Mouse (Mus musculus): ENCODE data around the gene Ulk2. TPM values are rescaled to one million over a fixed set of nuclear protein-coding genes. Genes with fewer than 3 reads are reported as not detected.

The Ulk2 gene
- polyA plus RNA-seq, 2 experiments, result 24.7 to 32.3 TPM

- Histone ChIP-seq H3K9me3 (ENCODE audit: control insufficient read depth, low read length) (no peaks in the 10 kb centered on the region), H3K27ac (replicated peaks; ENCODE audit: low read depth, low read length) (no peak overlapping the region), H3K36me3 (ENCODE audit: control insufficient read depth, insufficient read depth, low read length) (peaks cover 65% of the 10 kb centered on the region), H3K4me2 (replicated peaks; ENCODE audit: low read depth, low read length, severe bottlenecking) (no peak overlapping the region), H3K4me3 (replicated peaks; ENCODE audit: low read length) (no peak overlapping the region), H3K27me3 (ENCODE audit: control insufficient read depth, insufficient read depth, low read length) (no peaks in the 10 kb centered on the region), H3K9ac (ENCODE audit: low read depth, low read length, severe bottlenecking) (no peak overlapping the region), H3K4me1 (ENCODE audit: control insufficient read depth, insufficient read depth, low read length) (no peaks in the 10 kb centered on the region)
- DNase-seq (ENCODE audit: low spot score) (no peak), ATAC-seq (ENCODE audit: low FRiP score, low read depth) (no peak)
- 93% methylated on average over 9 of the region's 9 CpGs for WGBS
- TF ChIP-seq POLR2A (IDR thresholded peaks at IDR 0.05; ENCODE audit: borderline replicate concordance, extremely low read depth, insufficient read depth, insufficient read length), result no peak
These were observed 109.1 kb downstream of the Ulk2 start for GRCm38 (mm10) chr11:61745781-61746180.

DNA sequence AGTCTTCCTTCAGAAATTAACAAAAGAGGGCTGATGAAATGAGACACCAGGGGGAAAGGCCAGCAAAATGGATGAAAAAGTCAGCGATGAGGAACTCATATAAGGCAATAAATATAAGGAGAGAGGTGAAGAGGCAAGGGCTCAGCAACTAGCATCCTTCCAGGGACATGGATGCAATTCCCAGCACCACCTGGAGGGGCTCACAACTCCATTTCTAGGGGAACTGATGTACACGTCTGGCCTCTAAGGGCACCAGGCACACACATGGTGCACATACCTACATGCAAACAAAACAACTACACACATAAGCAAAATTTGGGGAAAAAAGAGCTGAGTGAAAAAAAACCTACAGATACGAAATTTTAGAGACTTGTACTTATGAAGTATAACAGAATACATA, 110.4 kb downstream of the Ulk2 start:
- Histone ChIP-seq H3K4me3 (replicated peaks; ENCODE audit: low read length) (no peak overlapping the region), H3K27ac (replicated peaks; ENCODE audit: low read depth, low read length) (no peak overlapping the region), H3K27me3 (ENCODE audit: control insufficient read depth, insufficient read depth, low read length) (no peaks in the 10 kb centered on the region), H3K9ac (ENCODE audit: low read depth, low read length, severe bottlenecking) (no peak overlapping the region), H3K4me1 (ENCODE audit: control insufficient read depth, insufficient read depth, low read length) (no peaks in the 10 kb centered on the region), H3K4me2 (replicated peaks; ENCODE audit: low read depth, low read length, severe bottlenecking) (no peak overlapping the region), H3K9me3 (ENCODE audit: control insufficient read depth, low read length) (no peaks in the 10 kb centered on the region), H3K36me3 (ENCODE audit: control insufficient read depth, insufficient read depth, low read length) (peaks cover 68% of the 10 kb centered on the region)
- ATAC-seq (ENCODE audit: low FRiP score, low read depth) (no peak), DNase-seq (ENCODE audit: low spot score) (no peak)
- 59% methylated on average over 3 of the region's 3 CpGs for WGBS
- no peak for TF ChIP-seq POLR2A (IDR thresholded peaks at IDR 0.05; ENCODE audit: borderline replicate concordance, extremely low read depth, insufficient read depth, insufficient read length)

DNA sequence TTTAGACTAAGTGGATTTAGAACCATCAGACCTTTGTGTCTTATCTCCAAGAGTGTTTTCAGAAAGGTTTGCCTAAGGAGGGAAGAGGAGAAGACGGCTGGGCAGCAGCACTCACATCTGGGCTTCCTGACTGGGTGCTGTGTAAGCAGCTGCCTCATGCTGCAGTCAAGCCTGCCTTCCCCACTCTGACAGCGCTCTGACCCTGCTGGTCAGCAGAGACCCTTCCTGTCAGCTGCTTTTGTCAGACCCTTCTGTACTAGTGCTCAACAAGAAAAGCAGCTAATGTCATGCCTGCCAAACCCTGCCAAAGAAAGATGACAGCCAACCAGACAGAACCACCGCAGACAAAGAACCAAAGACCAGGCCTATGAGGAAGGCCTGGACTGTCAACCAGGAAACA, 111.1 kb downstream of the Ulk2 start:
- Histone ChIP-seq H3K27ac (replicated peaks; ENCODE audit: low read depth, low read length) (no peak overlapping the region), H3K36me3 (ENCODE audit: control insufficient read depth, insufficient read depth, low read length) (peaks cover 68% of the 10 kb centered on the region), H3K4me3 (replicated peaks; ENCODE audit: low read length) (no peak overlapping the region), H3K4me1 (ENCODE audit: control insufficient read depth, insufficient read depth, low read length) (no peaks in the 10 kb centered on the region), H3K9me3 (ENCODE audit: control insufficient read depth, low read length) (no peaks in the 10 kb centered on the region), H3K9ac (ENCODE audit: low read depth, low read length, severe bottlenecking) (no peak overlapping the region), H3K27me3 (ENCODE audit: control insufficient read depth, insufficient read depth, low read length) (no peaks in the 10 kb centered on the region), H3K4me2 (replicated peaks; ENCODE audit: low read depth, low read length, severe bottlenecking) (no peak overlapping the region)
- 93% methylated on average over 3 of the region's 3 CpGs for WGBS
- ATAC-seq (ENCODE audit: low FRiP score, low read depth), result no peak
- TF ChIP-seq POLR2A (IDR thresholded peaks at IDR 0.05; ENCODE audit: borderline replicate concordance, extremely low read depth, insufficient read depth, insufficient read length), result no peak
- no peak for DNase-seq (ENCODE audit: low spot score)

DNA sequence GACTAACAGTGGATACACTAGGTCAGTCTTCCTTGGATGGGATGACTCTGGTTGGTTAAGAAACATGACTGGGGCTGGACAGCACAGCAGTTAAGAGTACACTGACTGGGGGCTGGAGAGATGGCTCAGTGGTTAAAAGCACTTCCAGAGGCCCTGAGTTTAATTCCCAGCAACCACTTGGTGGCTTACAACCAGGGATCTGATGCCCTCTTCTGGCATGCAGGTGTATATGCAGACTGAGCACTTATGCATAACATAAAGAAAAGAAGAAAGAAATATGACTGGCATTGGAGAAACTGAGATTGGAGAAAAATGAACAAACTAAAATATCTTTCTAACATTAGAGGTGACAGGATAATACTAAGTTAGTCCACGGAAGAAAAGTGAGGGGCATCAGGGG, 114.4 kb downstream of the Ulk2 start:
- DNase-seq (ENCODE audit: low spot score) (no peak), ATAC-seq (ENCODE audit: low FRiP score, low read depth) (no peak)
- H3K4me1 ChIP-seq (ENCODE audit: control insufficient read depth, insufficient read depth, low read length), result no peaks in the 10 kb centered on the region
- no peaks in the 10 kb centered on the region for H3K27me3 ChIP-seq (ENCODE audit: control insufficient read depth, insufficient read depth, low read length)
- H3K4me3 ChIP-seq (replicated peaks; ENCODE audit: low read length), result no peak overlapping the region
- H3K9ac ChIP-seq (ENCODE audit: low read depth, low read length, severe bottlenecking), result no peak overlapping the region
- TF ChIP-seq POLR2A (IDR thresholded peaks at IDR 0.05; ENCODE audit: borderline replicate concordance, extremely low read depth, insufficient read depth, insufficient read length), result no peak
- H3K4me2 ChIP-seq (replicated peaks; ENCODE audit: low read depth, low read length, severe bottlenecking), result no peak overlapping the region
- no peak overlapping the region for H3K27ac ChIP-seq (replicated peaks; ENCODE audit: low read depth, low read length)
- H3K9me3 ChIP-seq (ENCODE audit: control insufficient read depth, low read length), result no peaks in the 10 kb centered on the region
- peaks cover 81% of the 10 kb centered on the region for H3K36me3 ChIP-seq (ENCODE audit: control insufficient read depth, insufficient read depth, low read length)
- 100% methylated on average over 1 of the region's 1 CpGs for WGBS

DNA sequence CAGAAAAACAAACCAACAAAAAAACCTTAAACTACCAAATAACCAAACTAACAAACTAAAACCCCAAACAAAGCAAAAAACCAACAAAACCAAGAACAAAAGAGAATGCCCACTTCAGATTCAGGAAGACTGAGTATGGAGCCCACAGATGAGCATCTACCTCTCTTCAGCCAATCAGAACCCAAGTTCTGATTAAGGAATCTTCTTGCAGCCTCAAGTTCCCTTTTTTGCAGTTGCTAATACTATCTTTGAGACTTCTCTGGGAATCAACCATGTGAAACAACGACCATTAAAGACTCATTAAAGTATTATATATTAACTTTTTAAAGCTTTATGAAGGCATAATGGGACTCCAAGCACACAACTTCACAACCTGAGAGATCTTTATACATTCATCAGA, 117.6 kb downstream of the Ulk2 start:
- Histone ChIP-seq H3K36me3 (ENCODE audit: control insufficient read depth, insufficient read depth, low read length) (peaks cover 84% of the 10 kb centered on the region), H3K9ac (ENCODE audit: low read depth, low read length, severe bottlenecking) (no peak overlapping the region), H3K27me3 (ENCODE audit: control insufficient read depth, insufficient read depth, low read length) (no peaks in the 10 kb centered on the region), H3K4me1 (ENCODE audit: control insufficient read depth, insufficient read depth, low read length) (no peaks in the 10 kb centered on the region), H3K4me2 (replicated peaks; ENCODE audit: low read depth, low read length, severe bottlenecking) (no peak overlapping the region), H3K27ac (replicated peaks; ENCODE audit: low read depth, low read length) (no peak overlapping the region), H3K4me3 (replicated peaks; ENCODE audit: low read length) (no peak overlapping the region), H3K9me3 (ENCODE audit: control insufficient read depth, low read length) (no peaks in the 10 kb centered on the region)
- DNase-seq (ENCODE audit: low spot score), result no peak
- TF ChIP-seq POLR2A (IDR thresholded peaks at IDR 0.05; ENCODE audit: borderline replicate concordance, extremely low read depth, insufficient read depth, insufficient read length), result no peak
- WGBS, result 88% methylated on average over 1 of the region's 1 CpGs
- no peak for ATAC-seq (ENCODE audit: low FRiP score, low read depth)

GRCm38 (mm10) chr11:61732672-61733071, 122.2 kb downstream of the Ulk2 start:
- no peak overlapping the region for H3K27ac ChIP-seq (replicated peaks; ENCODE audit: low read depth, low read length)
- H3K9me3 ChIP-seq (ENCODE audit: control insufficient read depth, low read length), result no peaks in the 10 kb centered on the region
- H3K9ac ChIP-seq (ENCODE audit: low read depth, low read length, severe bottlenecking), result no peak overlapping the region
- ATAC-seq (ENCODE audit: low FRiP score, low read depth) (no peak), DNase-seq (ENCODE audit: low spot score) (no peak)
- no peaks in the 10 kb centered on the region for H3K27me3 ChIP-seq (ENCODE audit: control insufficient read depth, insufficient read depth, low read length)
- H3K4me2 ChIP-seq (replicated peaks; ENCODE audit: low read depth, low read length, severe bottlenecking), result no peak overlapping the region
- H3K4me3 ChIP-seq (replicated peaks; ENCODE audit: low read length), result no peak overlapping the region
- 88% methylated on average over 7 of the region's 7 CpGs for WGBS
- TF ChIP-seq POLR2A (IDR thresholded peaks at IDR 0.05; ENCODE audit: borderline replicate concordance, extremely low read depth, insufficient read depth, insufficient read length), result no peak
- H3K4me1 ChIP-seq (ENCODE audit: control insufficient read depth, insufficient read depth, low read length), result no peaks in the 10 kb centered on the region
- H3K36me3 ChIP-seq (ENCODE audit: control insufficient read depth, insufficient read depth, low read length), result peaks cover 83% of the 10 kb centered on the region

Measured in limb, embryonic 14.5 days (tissue).